Mouse (Mus musculus) megakaryocyte, adult 5-6 weeks (primary cell): ENCODE data around the gene Srpk1. TPM values are rescaled to one million over a fixed set of nuclear protein-coding genes. Genes with fewer than 3 reads are reported as not detected.
A peak's percentile ranks its signal among the peaks of the same experiment; 100 is the strongest.
"Not testable (repeated sequence)": the region's sequence is repeated elsewhere in the genome, so short reads cannot be mapped to it uniquely, and the experiment has no call there.

ENCODE experiments used
- ATAC-seq: 2 replicates; pipeline ENCODE4 v1.8.0; 2016; ENCODE audit warnings: mild to moderate bottlenecking, inconsistent platforms; ENCODE audit not compliant: poor library complexity, severe bottlenecking
- total RNA-seq, 2 experiments: library from RNA; stranded (forward) in 1 of 2; stranded (reverse) in 1 of 2; fragments of 153-499, 151-499 nt in 1 of 2; fragments of 221-1000, 200-1000 nt in 1 of 2; gene quantifications; 2 replicates each; pipeline versions ENCODE4 v1.2.3 to v1.2.4; 2015 to 2017

The Srpk1 gene
- total RNA-seq, 2 experiments from 2014 or later, result 53.0 to 66.9 TPM

- no peak for ATAC-seq
Measured at GRCm38 (mm10) chr17:28560598-28560997, 61.9 kb downstream of the Srpk1 start, which contains the start of gene Clps. Gene Clps, minus strand, starts transcription at chr17:28560766.

- no peak for ATAC-seq
Measured at GRCm38 (mm10) chr17:28557772-28558171, 64.7 kb downstream of the Srpk1 start.

GRCm38 (mm10) chr17:28556635-28557396 is 65.7 kb downstream of the Srpk1 start:
- no peak for ATAC-seq

- ATAC-seq, result not testable (repeated sequence)
Measured at GRCm38 (mm10) chr17:28554021-28554420, 68.5 kb downstream of the Srpk1 start.

GRCm38 (mm10) chr17:28553040-28553793 is 69.3 kb downstream of the Srpk1 start:
- peak; percentile 87 for ATAC-seq

GRCm38 (mm10) chr17:28549111-28549510 is 73.4 kb downstream of the Srpk1 start, which contains the start of gene Clpsl2:
Gene Clpsl2, plus strand, starts transcription at chr17:28549411.
- no peak for ATAC-seq

GRCm38 (mm10) chr17:28548550-28548949 is 74.0 kb downstream of the Srpk1 start:
- ATAC-seq, result no peak

DNA sequence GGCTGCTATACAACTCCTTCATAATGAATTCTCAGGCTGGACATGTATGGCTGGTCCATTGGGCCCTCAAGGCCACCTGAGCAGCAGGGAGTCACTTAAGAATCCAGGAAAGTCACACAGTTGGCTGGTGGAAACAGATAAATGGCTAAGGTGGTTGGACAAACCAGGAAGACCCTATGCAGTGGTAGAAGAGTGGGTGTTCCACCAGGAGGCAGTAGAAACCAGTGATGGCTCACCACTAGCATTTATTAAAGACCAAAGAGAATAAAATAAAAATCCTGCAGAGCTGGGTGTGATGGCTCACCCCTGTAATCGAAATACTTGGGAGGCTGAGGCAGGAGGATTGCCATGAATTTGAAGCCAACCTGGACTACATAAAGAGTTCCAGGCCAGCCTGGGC is 75.6 kb downstream of the Srpk1 start:
- ATAC-seq, result no peak

GRCm38 (mm10) chr17:28537881-28538280 is 84.6 kb downstream of the Srpk1 start:
- no peak for ATAC-seq

Other genes with a start within 250 kb of the Srpk1 start
- gene Fkbp5, start 105.2 kb downstream of the Srpk1 start, total RNA-seq (2015), result 12.8 and 17.9 TPM in 2 replicates
- 25.9 and 26.8 TPM in 2 replicates for gene Fkbp5, start 105.2 kb downstream of the Srpk1 start, total RNA-seq (2017)
- 0.16 TPM in 1 of 2 replicates, not detected in the other for gene Armc12, start 91.9 kb downstream of the Srpk1 start, total RNA-seq (2015)
- gene Armc12, start 91.9 kb downstream of the Srpk1 start, total RNA-seq (2017), result not detected in 2 replicates
- not detected in 2 replicates for gene Clpsl2, start 73.3 kb downstream of the Srpk1 start, total RNA-seq (2015)
- gene Clpsl2, start 73.3 kb downstream of the Srpk1 start, total RNA-seq (2017), result not detected in 2 replicates
- not detected in 2 replicates for gene Clps, start 61.9 kb downstream of the Srpk1 start, total RNA-seq (2015)
- gene Clps, start 61.9 kb downstream of the Srpk1 start, total RNA-seq (2017), result not detected in 2 replicates
- not detected in 2 replicates for gene Lhfpl5, start 47.1 kb downstream of the Srpk1 start, total RNA-seq (2015)
- gene Lhfpl5, start 47.1 kb downstream of the Srpk1 start, total RNA-seq (2017), result not detected in 2 replicates
- gene Slc26a8, start 67.5 kb upstream of the Srpk1 start, total RNA-seq (2015), result 0.52 and 0.58 TPM in 2 replicates
- 0.33 TPM in 1 of 2 replicates, not detected in the other for gene Slc26a8, start 67.5 kb upstream of the Srpk1 start, total RNA-seq (2017)
- gene Mapk14, start 68.6 kb upstream of the Srpk1 start, total RNA-seq (2015), result 163 and 164 TPM in 2 replicates
- 143 and 160 TPM in 2 replicates for gene Mapk14, start 68.6 kb upstream of the Srpk1 start, total RNA-seq (2017)
- gene AC170998.1, start 103.4 kb upstream of the Srpk1 start, total RNA-seq (2015), result 5.9 and 8.8 TPM in 2 replicates
- 1.4 and 3.7 TPM in 2 replicates for gene AC170998.1, start 103.4 kb upstream of the Srpk1 start, total RNA-seq (2017)
- 12.2 and 17.0 TPM in 2 replicates for gene Mapk13, start 146.6 kb upstream of the Srpk1 start, total RNA-seq (2015)
- gene Mapk13, start 146.6 kb upstream of the Srpk1 start, total RNA-seq (2017), result 21.3 and 32.8 TPM in 2 replicates
- 22.5 and 22.6 TPM in 2 replicates for gene Brpf3, start 178.4 kb upstream of the Srpk1 start, total RNA-seq (2015)
- gene Brpf3, start 178.4 kb upstream of the Srpk1 start, total RNA-seq (2017), result 4.4 and 8.3 TPM in 2 replicates
- 0.11 and 0.58 TPM in 2 replicates for gene Pnpla1, start 235.7 kb upstream of the Srpk1 start, total RNA-seq (2015)
- 0.57 and 0.92 TPM in 2 replicates for gene Pnpla1, start 235.7 kb upstream of the Srpk1 start, total RNA-seq (2017)